Mouse (Mus musculus): ENCODE measurements around the gene Atxn1. TPM values are rescaled to one million over a fixed set of nuclear protein-coding genes. Genes with fewer than 3 reads are reported as not detected.
A peak's percentile ranks its signal among the peaks of the same experiment; 100 is the strongest.

Gene Atxn1
- polyA plus RNA-seq, 1 experiment from 2014 or later, result 11.9 TPM

DNA sequence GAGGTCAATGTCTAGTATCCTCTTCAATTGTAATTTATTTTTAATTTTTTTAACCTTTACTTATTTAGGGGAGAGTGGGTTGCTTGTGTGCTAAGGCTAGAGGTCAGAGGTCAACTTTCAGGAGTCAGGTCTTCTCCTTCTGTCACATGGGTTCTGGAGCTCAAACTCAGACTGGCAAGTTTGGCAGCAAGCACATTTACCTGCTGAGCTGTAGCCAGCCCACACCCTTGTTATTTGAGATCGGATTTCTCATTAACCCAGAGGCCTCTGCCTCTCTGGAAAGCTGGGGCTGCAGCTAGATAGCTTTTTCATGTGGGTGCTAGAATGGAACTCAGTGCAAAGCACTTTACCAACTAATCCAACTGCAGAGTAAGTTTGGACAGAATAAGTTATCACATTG lies 148.1 kb downstream of the Atxn1 start:
- TF ChIP-seq EP300 (IDR thresholded peaks at IDR 0.05) (no peak), CTCF (IDR thresholded peaks at IDR 0.05) (no peak)
- DNase-seq (ENCODE audit: low spot score) (no peak), ATAC-seq (no peak)
- Histone ChIP-seq H3K9ac (replicated peaks; ENCODE audit: low read depth) (no peak overlapping the region), H3K27ac (ENCODE audit: low read length) (no peak overlapping the region), H3K4me2 (replicated peaks; ENCODE audit: low read depth, low read length) (no peak overlapping the region), H3K4me1 (ENCODE audit: insufficient read depth, low read depth, low read length) (no peaks in the 10 kb centered on the region), H3K9me3 (ENCODE audit: low read length) (no peaks in the 10 kb centered on the region), H3K27me3 (replicated peaks; ENCODE audit: insufficient read depth, low read length) (no peaks in the 10 kb centered on the region), H3K36me3 (ENCODE audit: insufficient read depth, low read length) (no peaks in the 10 kb centered on the region), H3K4me3 (ENCODE audit: low read depth, low read length) (no peak overlapping the region)
- 58% methylated on average over 1 of the region's 1 CpGs for WGBS

DNA sequence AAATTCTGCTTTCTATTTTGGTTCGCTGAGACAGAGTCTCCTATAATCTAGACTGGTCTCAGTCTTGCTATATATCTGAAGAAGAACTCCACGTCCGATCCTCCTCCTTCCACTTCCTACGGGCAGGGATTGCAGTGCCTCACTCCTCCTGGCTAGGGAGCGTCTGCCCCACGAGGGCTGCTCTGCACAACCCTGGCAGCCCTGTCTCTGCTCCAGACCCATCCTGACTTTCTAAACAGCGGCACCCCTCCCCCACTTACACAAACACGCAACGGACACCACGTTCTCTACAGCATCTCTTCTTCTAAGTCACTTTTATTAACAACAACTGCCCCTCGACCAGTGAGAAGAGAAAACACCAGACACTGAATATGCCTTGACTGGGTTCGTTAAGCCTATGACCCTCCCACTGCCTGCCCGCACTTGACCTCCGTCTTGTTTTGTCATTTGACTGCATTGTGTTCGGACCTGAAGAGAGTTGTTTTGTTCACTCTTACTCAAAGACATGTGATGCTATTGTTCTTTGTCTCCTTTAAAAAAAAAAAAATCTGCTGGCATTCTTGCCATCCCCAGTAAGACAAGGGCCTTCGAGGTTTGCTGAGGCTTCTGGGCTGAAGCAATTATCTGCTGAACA lies 154.9 kb downstream of the Atxn1 start:
- 47% methylated on average over 16 of the region's 16 CpGs for WGBS
- Histone ChIP-seq H3K27ac (ENCODE audit: low read length) (no peak overlapping the region), H3K4me1 (ENCODE audit: insufficient read depth, low read depth, low read length) (no peaks in the 10 kb centered on the region), H3K27me3 (replicated peaks; ENCODE audit: insufficient read depth, low read length) (no peaks in the 10 kb centered on the region), H3K4me3 (ENCODE audit: low read depth, low read length) (no peak overlapping the region), H3K9me3 (ENCODE audit: low read length) (no peaks in the 10 kb centered on the region), H3K4me2 (replicated peaks; ENCODE audit: low read depth, low read length) (no peak overlapping the region), H3K9ac (replicated peaks; ENCODE audit: low read depth) (no peak overlapping the region), H3K36me3 (ENCODE audit: insufficient read depth, low read length) (no peaks in the 10 kb centered on the region)
- no peak for TF ChIP-seq EP300 (IDR thresholded peaks at IDR 0.05)
- TF ChIP-seq CTCF (IDR thresholded peaks at IDR 0.05), result no peak
- ATAC-seq, result no peak
- DNase-seq (ENCODE audit: low spot score), result no peak

GRCm38 (mm10) chr13:45807593-45808043 lies 157.2 kb downstream of the Atxn1 start:
- Histone ChIP-seq H3K36me3 (ENCODE audit: insufficient read depth, low read length) (no peaks in the 10 kb centered on the region), H3K4me3 (ENCODE audit: low read depth, low read length) (no peak overlapping the region), H3K27ac (ENCODE audit: low read length) (no peak overlapping the region), H3K9ac (replicated peaks; ENCODE audit: low read depth) (no peak overlapping the region), H3K4me2 (replicated peaks; ENCODE audit: low read depth, low read length) (no peak overlapping the region), H3K9me3 (ENCODE audit: low read length) (no peaks in the 10 kb centered on the region), H3K4me1 (ENCODE audit: insufficient read depth, low read depth, low read length) (no peaks in the 10 kb centered on the region), H3K27me3 (replicated peaks; ENCODE audit: insufficient read depth, low read length) (no peaks in the 10 kb centered on the region)
- ATAC-seq (no peak), DNase-seq (ENCODE audit: low spot score) (peak; percentile 45)
- TF ChIP-seq EP300 (IDR thresholded peaks at IDR 0.05), result no peak
- TF ChIP-seq CTCF (IDR thresholded peaks at IDR 0.05), result peak; percentile 76
- 40% methylated on average over 18 of the region's 18 CpGs for WGBS

- H3K4me2 ChIP-seq (replicated peaks; ENCODE audit: low read depth, low read length), result no peak overlapping the region
- WGBS, result 67% methylated on average over 18 of the region's 18 CpGs
- no peak overlapping the region for H3K4me3 ChIP-seq (ENCODE audit: low read depth, low read length)
- no peaks in the 10 kb centered on the region for H3K27me3 ChIP-seq (replicated peaks; ENCODE audit: insufficient read depth, low read length)
- H3K9ac ChIP-seq (replicated peaks; ENCODE audit: low read depth), result no peak overlapping the region
- no peaks in the 10 kb centered on the region for H3K36me3 ChIP-seq (ENCODE audit: insufficient read depth, low read length)
- no peaks in the 10 kb centered on the region for H3K4me1 ChIP-seq (ENCODE audit: insufficient read depth, low read depth, low read length)
- H3K9me3 ChIP-seq (ENCODE audit: low read length), result no peaks in the 10 kb centered on the region
- TF ChIP-seq EP300 (IDR thresholded peaks at IDR 0.05) (no peak), CTCF (IDR thresholded peaks at IDR 0.05) (no peak)
- DNase-seq (ENCODE audit: low spot score) (no peak), ATAC-seq (no peak)
- H3K27ac ChIP-seq (ENCODE audit: low read length), result no peak overlapping the region
Observed at GRCm38 (mm10) chr13:45806600-45807525, 157.9 kb downstream of the Atxn1 start.

GRCm38 (mm10) chr13:45805915-45806599 lies 158.8 kb downstream of the Atxn1 start:
- no peaks in the 10 kb centered on the region for H3K9me3 ChIP-seq (ENCODE audit: low read length)
- ATAC-seq (no peak), DNase-seq (ENCODE audit: low spot score) (no peak)
- H3K4me3 ChIP-seq (ENCODE audit: low read depth, low read length), result no peak overlapping the region
- WGBS, result 61% methylated on average over 9 of the region's 9 CpGs
- no peak overlapping the region for H3K4me2 ChIP-seq (replicated peaks; ENCODE audit: low read depth, low read length)
- H3K36me3 ChIP-seq (ENCODE audit: insufficient read depth, low read length), result no peaks in the 10 kb centered on the region
- TF ChIP-seq EP300 (IDR thresholded peaks at IDR 0.05) (no peak), CTCF (IDR thresholded peaks at IDR 0.05) (no peak)
- no peaks in the 10 kb centered on the region for H3K27me3 ChIP-seq (replicated peaks; ENCODE audit: insufficient read depth, low read length)
- H3K9ac ChIP-seq (replicated peaks; ENCODE audit: low read depth), result no peak overlapping the region
- no peak overlapping the region for H3K27ac ChIP-seq (ENCODE audit: low read length)
- no peaks in the 10 kb centered on the region for H3K4me1 ChIP-seq (ENCODE audit: insufficient read depth, low read depth, low read length)

Data from lung, postnatal 0 days (tissue).